In genomic region chr2:76254833-76255232, GRCm38 (mm10) we compare ENCODE assay signal across 8 mouse cellular contexts.
DNase-seq lines count a peak whose midpoint lies in the region; ATAC-seq and TF ChIP-seq lines count a peak whose summit lies in the region.

No protein-coding gene starts in this region.

- DNase-seq in ZHBTc4 (ENCODE audit: low read depth, low spot score) = peak; percentile 71
- peak; percentile 55 to 74 for DNase-seq in cerebellum, postnatal 25 days
- DNase-seq in gastrocnemius, postnatal 10 days = peak; percentile 60
- peak; percentile 78 to 80 for DNase-seq in layer of hippocampus, postnatal 10 days (ENCODE audit: low spot score in 2 of 2)
- DNase-seq in lung, postnatal 4 days = peak; percentile 28 to 59
- peak; percentile 79 for DNase-seq in testis, postnatal 10 days (ENCODE audit: low spot score)

- H3K9me3 ChIP-seq in intestine, postnatal 0 days (ENCODE audit: control insufficient read depth) = no peaks in the 10 kb centered on the region
- no peaks in the 10 kb centered on the region for H3K9me3 ChIP-seq in intestine, embryonic 15.5 days

- no peak for ATAC-seq in intestine, postnatal 0 days
- ATAC-seq in intestine, embryonic 15.5 days = no peak

- no peaks in the 10 kb centered on the region for H3K4me1 ChIP-seq in intestine, postnatal 0 days (replicated peaks; ENCODE audit: control insufficient read depth, insufficient read depth, low read length)
- no peaks in the 10 kb centered on the region for H3K4me1 ChIP-seq in intestine, embryonic 15.5 days (replicated peaks)

- no peak overlapping the region for H3K27ac ChIP-seq in intestine, postnatal 0 days (ENCODE audit: low read depth, low read length)
- no peak overlapping the region for H3K27ac ChIP-seq in intestine, embryonic 15.5 days

- TF ChIP-seq CTCF in intestine, postnatal 0 days (IDR thresholded peaks at IDR 0.05; ENCODE audit: low read depth) = peak; percentile 81

- no peaks in the 10 kb centered on the region for H3K27me3 ChIP-seq in intestine, postnatal 0 days (replicated peaks; ENCODE audit: control insufficient read depth, insufficient read depth, low read length)
- H3K27me3 ChIP-seq in intestine, embryonic 15.5 days (replicated peaks) = no peaks in the 10 kb centered on the region

- no peak overlapping the region for H3K9ac ChIP-seq in intestine, postnatal 0 days (ENCODE audit: low read depth, low read length)
- no peak overlapping the region for H3K9ac ChIP-seq in intestine, embryonic 15.5 days

- no peaks in the 10 kb centered on the region for H3K36me3 ChIP-seq in intestine, postnatal 0 days (ENCODE audit: control insufficient read depth, insufficient read depth)
- H3K36me3 ChIP-seq in intestine, embryonic 15.5 days = no peaks in the 10 kb centered on the region

- H3K4me3 ChIP-seq in intestine, postnatal 0 days (ENCODE audit: low read depth, low read length) = no peak overlapping the region
- H3K4me3 ChIP-seq in intestine, embryonic 15.5 days (replicated peaks) = no peak overlapping the region

- H3K4me2 ChIP-seq in intestine, postnatal 0 days (replicated peaks; ENCODE audit: low read depth) = no peak overlapping the region
- no peak overlapping the region for H3K4me2 ChIP-seq in intestine, embryonic 15.5 days (replicated peaks)

- WGBS in intestine, postnatal 0 days = 44% methylated on average over 6 of the region's 6 CpGs
- WGBS in intestine, embryonic 15.5 days = 51% methylated on average over 6 of the region's 6 CpGs
